In genomic region chr9:102714893-102715505, GRCm38 (mm10) we compare ENCODE assay signal across 9 mouse cellular contexts. TPM values are rescaled to one million over a fixed set of nuclear protein-coding genes. Genes with fewer than 3 reads are reported as not detected.
DNase-seq lines count a peak whose midpoint lies in the region; TF ChIP-seq lines count a peak whose summit lies in the region.
"Had no signal": no experiment of that assay in that cellular context is flagged by ENCODE, and none has a peak within 500 bp of the region (broad histone marks: within the 10 kb centered on the region; RNA-seq: fewer than 3 reads in every experiment).

No protein-coding gene starts in this region.

- H3K9me3 ChIP-seq in megakaryocyte, embryonic 14.5 days, result no peaks in the 10 kb centered on the region
- H3K9me3 ChIP-seq: liver, embryonic 15.5 days had no signal

- DNase-seq in layer of hippocampus, adult 2 months (ENCODE audit: low spot score in 2 of 2), result no peak
- no peak for DNase-seq in layer of hippocampus, adult 18-20 months (ENCODE audit: low spot score in 2 of 2)
- peak; percentile 58 for DNase-seq in embryo, embryonic 10 days (ENCODE audit: low spot score)
- peak; percentile 45 to 50 for DNase-seq in kidney, adult 8-10 months
- no peak for DNase-seq in left cerebral cortex, adult 8-10 months (ENCODE audit: low spot score in 2 of 2)
- DNase-seq in thymus, postnatal 0 days (ENCODE audit: low spot score), result no peak
- no peak for DNase-seq in urinary bladder, postnatal 4 days (ENCODE audit: low spot score in 2 of 2)

- H3K27me3 ChIP-seq in megakaryocyte, embryonic 14.5 days (replicated peaks), result peaks cover 41% of the 10 kb centered on the region

- H3K36me3 ChIP-seq in megakaryocyte, embryonic 14.5 days (replicated peaks; ENCODE audit: low read length), result peaks cover 3% of the 10 kb centered on the region

- no peak overlapping the region for H3K4me3 ChIP-seq in layer of hippocampus, adult 2 months
- H3K4me3 ChIP-seq in megakaryocyte, embryonic 14.5 days (replicated peaks), result peak overlapping the region; percentile 75
- H3K4me3 ChIP-seq: liver, embryonic 15.5 days had no signal

- peaks cover 89% of the 10 kb centered on the region for H3K4me1 ChIP-seq in megakaryocyte, embryonic 14.5 days

- H3K27ac ChIP-seq in layer of hippocampus, adult 2 months, result no peak overlapping the region
- H3K27ac ChIP-seq: liver, embryonic 15.5 days had no signal

- peak; percentile 6; the same call in 1 of the 2 replicates for TF ChIP-seq CTCF in layer of hippocampus, adult 2 months (conservative IDR thresholded peaks at IDR 0.05)

RNA-seq across cellular contexts. Expression of gene Amotl2, which starts 1.5 kb away (rescaled TPM):
- total RNA-seq in layer of hippocampus, adult 2 months (2021), result 10 to 100 TPM; 16.0 to 18.1 TPM
- total RNA-seq in layer of hippocampus, adult 18-20 months (2021), result 10 to 100 TPM; 19.2 to 20.5 TPM
- 17.8 and 18.5 TPM in 2 replicates for polyA plus RNA-seq in megakaryocyte, embryonic 14.5 days (2012; ENCODE audit: insufficient read depth, low replicate concordance)
- total RNA-seq in left cerebral cortex, adult 8-10 months (2022), result 10 to 100 TPM; 16.5 to 25.1 (median 18.6) TPM
- 4.9 and 6.4 TPM in 2 replicates for polyA plus RNA-seq in thymus, postnatal 0 days (2015; fragmentation: Nextera tagmentation; extraction: Ambion mirVana)

Comparison
In these comparisons a context has a peak if more than half of its experiments do, and no peak if none do; other contexts are left out.
1. DNase-seq: peak in embryo, embryonic 10 days (single experiment) and kidney, adult 8-10 months (2 of 2); none in layer of hippocampus, adult 2 months (0 of 2), layer of hippocampus, adult 18-20 months (0 of 2), left cerebral cortex, adult 8-10 months (0 of 2), thymus, postnatal 0 days (single experiment) and urinary bladder, postnatal 4 days (0 of 2).